ENCODE assay signal across 8 mouse cellular contexts in the genomic region with DNA sequence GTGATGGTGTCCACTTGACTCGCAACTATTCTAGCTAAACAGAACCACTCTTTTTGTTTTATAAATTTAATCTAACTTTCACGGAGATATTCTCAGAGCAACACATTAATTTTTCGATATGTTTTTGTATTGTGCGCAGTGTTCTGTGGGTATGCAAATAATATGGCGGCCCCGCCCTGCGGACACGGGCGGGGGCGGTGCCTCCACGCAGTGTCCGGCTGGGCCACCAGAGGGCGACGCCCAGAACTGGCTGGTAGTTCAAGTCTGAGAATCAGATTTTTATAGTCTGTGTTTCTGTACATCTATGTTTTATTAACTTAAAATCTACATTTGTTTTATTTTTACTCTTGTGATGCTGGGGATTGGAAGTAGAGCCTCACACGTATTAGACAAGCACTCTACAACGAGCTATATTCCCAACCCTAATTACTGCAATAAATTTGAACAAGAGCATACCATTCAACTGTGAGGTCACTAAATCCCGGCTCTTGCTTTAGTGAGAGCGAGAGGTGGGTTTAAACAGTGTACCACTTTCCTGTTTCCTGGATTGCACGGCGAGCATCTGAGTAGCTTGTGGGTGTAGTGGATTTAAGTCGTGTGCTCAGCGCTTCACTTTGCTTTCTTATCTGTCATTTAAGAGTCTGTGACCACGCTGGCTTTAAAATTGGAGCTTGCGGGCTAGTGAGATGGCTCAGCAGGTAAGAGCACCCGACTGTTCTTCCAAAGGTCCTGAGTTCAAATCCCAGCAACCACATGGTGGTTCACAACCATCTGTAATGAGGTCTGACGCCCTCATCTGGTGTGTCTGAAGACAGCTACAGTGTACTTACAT. TPM values are rescaled to one million over a fixed set of nuclear protein-coding genes. Genes with fewer than 3 reads are reported as not detected.
A peak's percentile ranks its signal among the peaks of the same experiment; 100 is the strongest.
DNase-seq lines count a peak whose midpoint lies in the region; ATAC-seq and TF ChIP-seq lines count a peak whose summit lies in the region.

No protein-coding gene starts in this region.

- WGBS in forebrain, embryonic 12.5 days = 21% methylated on average over 26 of the region's 26 CpGs
- 11% methylated on average over 26 of the region's 26 CpGs for WGBS in heart, postnatal 0 days
- WGBS in liver, embryonic 15.5 days (ENCODE audit: insufficient replicate concordance) = 10% methylated on average over 26 of the region's 26 CpGs
- 20% methylated on average over 26 of the region's 26 CpGs for WGBS in neural tube, embryonic 11.5 days
- WGBS in stomach, embryonic 16.5 days = 16% methylated on average over 26 of the region's 26 CpGs

- dilution Hi-C loops in CH12.LX (cut with MboI; ENCODE audit: extremely low pct_ligation_motif_present, extremely low pct_unique_long_range_greater_than_20kb, low sequenced_read_pairs) = no loop called here

- peak; percentile 84 for DNase-seq in CH12.LX (ENCODE audit: extremely low read depth)
- DNase-seq in c-Kit-positive CD71-negative TER-119-negative erythroid progenitor cells, embryonic 14.5 days (ENCODE audit: low read depth) = peak; percentile 82
- DNase-seq in heart, postnatal 0 days (ENCODE audit: low spot score) = peak; percentile 89
- peak; percentile 94 to 97 for DNase-seq in kidney, postnatal 36 days
- peak; percentile 93 for DNase-seq in neural tube, embryonic 11.5 days (ENCODE audit: low spot score)

- H3K9ac ChIP-seq in CH12.LX (ENCODE audit: insufficient read depth, low read depth) = no peak overlapping the region; the same call in 1 of the 2 replicates
- no peak overlapping the region for H3K9ac ChIP-seq in forebrain, embryonic 12.5 days
- peak overlapping the region; percentile 57 for H3K9ac ChIP-seq in heart, postnatal 0 days (replicated peaks; ENCODE audit: low read depth, low read length)
- H3K9ac ChIP-seq in liver, embryonic 15.5 days = peak overlapping the region; percentile 33
- 0 out of 2 replicates have a peak overlapping the region, but pooled peaks have one; percentile 40 for H3K9ac ChIP-seq in neural tube, embryonic 11.5 days (ENCODE audit: low read length)
- no peak overlapping the region for H3K9ac ChIP-seq in stomach, embryonic 16.5 days (ENCODE audit: low read length)

- peaks cover 13 to 41% of the 10 kb centered on the region in 2 experiments for H3K4me1 ChIP-seq in CH12.LX (ENCODE audit: control insufficient read depth in 1 of 2, insufficient read depth in 2 of 2)
- peaks cover 31% of the 10 kb centered on the region for H3K4me1 ChIP-seq in forebrain, embryonic 12.5 days
- peaks cover 14% of the 10 kb centered on the region for H3K4me1 ChIP-seq in heart, postnatal 0 days (ENCODE audit: control insufficient read depth, insufficient read depth)
- peaks cover 89% of the 10 kb centered on the region for H3K4me1 ChIP-seq in liver, embryonic 15.5 days (replicated peaks)
- H3K4me1 ChIP-seq in neural tube, embryonic 11.5 days (ENCODE audit: control insufficient read depth, insufficient read depth, low read length) = peaks cover 14% of the 10 kb centered on the region
- H3K4me1 ChIP-seq in stomach, embryonic 16.5 days (ENCODE audit: control insufficient read depth, insufficient read depth, low read length) = peaks cover 19% of the 10 kb centered on the region

- TF ChIP-seq EP300 in CH12.LX (IDR thresholded peaks at IDR 0.05; ENCODE audit: low read length) = no peak
- TF ChIP-seq EP300 in heart, postnatal 0 days (IDR thresholded peaks at IDR 0.05; ENCODE audit: low read depth) = peak; percentile 66

- peak overlapping the region; percentile 81 for H3K4me2 ChIP-seq in CH12.LX (ENCODE audit: insufficient read depth, low read depth, poor library complexity, severe bottlenecking)
- H3K4me2 ChIP-seq in forebrain, embryonic 12.5 days = peak overlapping the region; percentile 38
- no peak overlapping the region; the same call in 1 of the 2 replicates for H3K4me2 ChIP-seq in heart, postnatal 0 days (ENCODE audit: low read depth, low read length)
- H3K4me2 ChIP-seq in liver, embryonic 15.5 days = peak overlapping the region; percentile 63
- peak overlapping the region; percentile 15; the same call in 1 of the 2 replicates for H3K4me2 ChIP-seq in neural tube, embryonic 11.5 days (ENCODE audit: low read depth)
- peak overlapping the region; percentile 38 for H3K4me2 ChIP-seq in stomach, embryonic 16.5 days (ENCODE audit: low read depth, low read length)

- no peaks in the 10 kb centered on the region for H3K79me2 ChIP-seq in CH12.LX (replicated peaks; ENCODE audit: control insufficient read depth, extremely low read depth, insufficient read depth, poor library complexity, severe bottlenecking)

- peak in 1 of 2 experiments; percentile 85; a peak in 2 of 4 replicates for TF ChIP-seq CTCF in CH12.LX (conservative IDR thresholded peaks at IDR 0.05 in 1 of 2, IDR thresholded peaks at IDR 0.05 in 1 of 2; ENCODE audit: low read depth in 2 of 2, low read length in 2 of 2)
- peak; percentile 70 for TF ChIP-seq CTCF in heart, postnatal 0 days (IDR thresholded peaks at IDR 0.05; ENCODE audit: low read depth)

- no peak overlapping the region for H3K4me3 ChIP-seq in CH12.LX (replicated peaks in 1 of 3; ENCODE audit: low read depth in 2 of 3, low read length in 2 of 3, poor library complexity in 1 of 3)
- peak overlapping the region; percentile 17; the same call in 1 of the 2 replicates for H3K4me3 ChIP-seq in forebrain, embryonic 12.5 days (replicated peaks)
- no peak overlapping the region for H3K4me3 ChIP-seq in heart, postnatal 0 days (ENCODE audit: low read depth, low read length)
- no peak overlapping the region; the same call in 1 of the 2 replicates for H3K4me3 ChIP-seq in liver, embryonic 15.5 days (replicated peaks)
- no peak overlapping the region for H3K4me3 ChIP-seq in neural tube, embryonic 11.5 days (ENCODE audit: low read depth, low read length)
- peak overlapping the region; percentile 19 for H3K4me3 ChIP-seq in stomach, embryonic 16.5 days (replicated peaks; ENCODE audit: low read length)

- in situ Hi-C loops in CH12.LX (cut with MboI; ENCODE audit: low pct_ligation_motif_present, low pct_unique_long_range_greater_than_20kb, low sequenced_read_pairs) = no loop called here

- H3K27ac ChIP-seq in CH12.LX (ENCODE audit: insufficient read depth, low read depth) = no peak overlapping the region
- peak overlapping the region; percentile 91 for H3K27ac ChIP-seq in forebrain, embryonic 12.5 days
- peak overlapping the region; percentile 97 for H3K27ac ChIP-seq in heart, postnatal 0 days (ENCODE audit: low read depth)
- H3K27ac ChIP-seq in liver, embryonic 15.5 days (replicated peaks) = peak overlapping the region; percentile 93
- no peak overlapping the region; the same call in 1 of the 2 replicates for H3K27ac ChIP-seq in neural tube, embryonic 11.5 days (ENCODE audit: low read depth, low read length)
- peak overlapping the region; percentile 95 for H3K27ac ChIP-seq in stomach, embryonic 16.5 days (ENCODE audit: low read length)

- H3K27me3 ChIP-seq in CH12.LX (replicated peaks) = peaks cover 2% of the 10 kb centered on the region
- H3K27me3 ChIP-seq in forebrain, embryonic 12.5 days = no peaks in the 10 kb centered on the region
- no peaks in the 10 kb centered on the region for H3K27me3 ChIP-seq in heart, postnatal 0 days (ENCODE audit: control insufficient read depth, insufficient read depth, low read length)
- H3K27me3 ChIP-seq in liver, embryonic 15.5 days = no peaks in the 10 kb centered on the region
- H3K27me3 ChIP-seq in neural tube, embryonic 11.5 days (ENCODE audit: control insufficient read depth, insufficient read depth, low read length) = no peaks in the 10 kb centered on the region
- H3K27me3 ChIP-seq in stomach, embryonic 16.5 days (ENCODE audit: control insufficient read depth, insufficient read depth, low read length) = no peaks in the 10 kb centered on the region

- no peaks in the 10 kb centered on the region for H3K36me3 ChIP-seq in CH12.LX (replicated peaks in 1 of 2; ENCODE audit: control insufficient read depth in 1 of 2, insufficient read depth in 1 of 2, low read length in 1 of 2)
- no peaks in the 10 kb centered on the region for H3K36me3 ChIP-seq in forebrain, embryonic 12.5 days (replicated peaks)
- H3K36me3 ChIP-seq in heart, postnatal 0 days (replicated peaks; ENCODE audit: control insufficient read depth, insufficient read depth, low read length) = no peaks in the 10 kb centered on the region
- H3K36me3 ChIP-seq in liver, embryonic 15.5 days (replicated peaks) = no peaks in the 10 kb centered on the region
- no peaks in the 10 kb centered on the region for H3K36me3 ChIP-seq in neural tube, embryonic 11.5 days (ENCODE audit: control insufficient read depth, insufficient read depth, low read length)
- H3K36me3 ChIP-seq in stomach, embryonic 16.5 days (ENCODE audit: control insufficient read depth, insufficient read depth, low read length) = no peaks in the 10 kb centered on the region

- no peaks in the 10 kb centered on the region for H3K9me3 ChIP-seq in CH12.LX (replicated peaks; ENCODE audit: low read length)
- H3K9me3 ChIP-seq in forebrain, embryonic 12.5 days = no peaks in the 10 kb centered on the region
- no peaks in the 10 kb centered on the region for H3K9me3 ChIP-seq in heart, postnatal 0 days (replicated peaks; ENCODE audit: control insufficient read depth, low read length)
- H3K9me3 ChIP-seq in liver, embryonic 15.5 days (replicated peaks) = no peaks in the 10 kb centered on the region
- H3K9me3 ChIP-seq in neural tube, embryonic 11.5 days (ENCODE audit: control insufficient read depth, low read length) = no peaks in the 10 kb centered on the region
- H3K9me3 ChIP-seq in stomach, embryonic 16.5 days (replicated peaks; ENCODE audit: control insufficient read depth, low read length) = no peaks in the 10 kb centered on the region

- no peak for TF ChIP-seq POLR2A in CH12.LX (IDR thresholded peaks at IDR 0.05; ENCODE audit: low read depth, low read length)

- TF ChIP-seq RAD21 in CH12.LX (IDR thresholded peaks at IDR 0.05; ENCODE audit: low read depth, low read length) = peak; percentile 30

- ATAC-seq in forebrain, embryonic 12.5 days (ENCODE audit: low FRiP score) = peak; percentile 71
- peak; percentile 80 for ATAC-seq in heart, postnatal 0 days (ENCODE audit: insufficient read depth, low read depth)
- ATAC-seq in liver, embryonic 15.5 days (ENCODE audit: insufficient read depth) = peak; percentile 64
- peak; percentile 56; the same call in 1 of the 2 replicates for ATAC-seq in neural tube, embryonic 11.5 days (ENCODE audit: insufficient read depth, low FRiP score, low TSS enrichment)
- peak; percentile 87 for ATAC-seq in stomach, embryonic 16.5 days (ENCODE audit: insufficient read depth, low FRiP score)

RNA-seq across cellular contexts. Expression of gene Parp16, which starts 1.8 kb away (rescaled TPM):
- 1.3 and 1.7 TPM in 2 replicates for total RNA-seq in CH12.LX (2012; rRNA removed)
- 0.44 and 0.46 TPM in 2 replicates for total RNA-seq in CH12.LX (2014; rRNA removed)
- polyA plus RNA-seq in CH12.LX (2012; ENCODE audit: insufficient read length, low read depth) = 0.81 and 0.94 TPM in 2 replicates
- polyA plus RNA-seq in forebrain, embryonic 12.5 days (2016; fragmentation: Nextera tagmentation; extraction: Ambion mirVana) = 5.7 and 5.9 TPM in 2 replicates
- 1.8 and 7.7 TPM in 2 replicates for total RNA-seq in heart, postnatal 0 days (2014; rRNA removed; ENCODE audit: low replicate concordance)
- polyA plus RNA-seq in heart, postnatal 0 days (2015; fragmentation: Nextera tagmentation; extraction: Ambion mirVana) = 5.7 and 5.8 TPM in 2 replicates
- 9.5 and 10.2 TPM in 2 replicates for polyA plus RNA-seq in liver, embryonic 15.5 days (2015; fragmentation: Nextera tagmentation; extraction: Ambion mirVana)
- 4.9 and 6.1 TPM in 2 replicates for polyA plus RNA-seq in neural tube, embryonic 11.5 days (2014; fragmentation: Nextera tagmentation; extraction: Ambion mirVana)
- polyA plus RNA-seq in stomach, embryonic 16.5 days (2015; fragmentation: Nextera tagmentation; extraction: Ambion mirVana) = 7.5 and 7.6 TPM in 2 replicates

RNA-seq across cellular contexts. Expression of gene Igdcc3, which starts 56.0 kb away (rescaled TPM):
- total RNA-seq in CH12.LX (2012; rRNA removed) (0.21 TPM in 1 of 2 replicates, not detected in the other), CH12.LX (2014; rRNA removed) (not detected in 2 replicates)
- 0.20 and 0.26 TPM in 2 replicates for polyA plus RNA-seq in CH12.LX (2012; ENCODE audit: insufficient read length, low read depth)
- polyA plus RNA-seq in forebrain, embryonic 12.5 days (2016; fragmentation: Nextera tagmentation; extraction: Ambion mirVana) = 40.0 and 40.8 TPM in 2 replicates
- total RNA-seq in heart, postnatal 0 days (2014; rRNA removed; ENCODE audit: low replicate concordance) = not detected in 2 replicates
- polyA plus RNA-seq in heart, postnatal 0 days (2015; fragmentation: Nextera tagmentation; extraction: Ambion mirVana) = 0.11 and 0.15 TPM in 2 replicates
- 0.07 and 0.08 TPM in 2 replicates for polyA plus RNA-seq in liver, embryonic 15.5 days (2015; fragmentation: Nextera tagmentation; extraction: Ambion mirVana)
- 60.7 and 71.9 TPM in 2 replicates for polyA plus RNA-seq in neural tube, embryonic 11.5 days (2014; fragmentation: Nextera tagmentation; extraction: Ambion mirVana)
- polyA plus RNA-seq in stomach, embryonic 16.5 days (2015; fragmentation: Nextera tagmentation; extraction: Ambion mirVana) = 0.44 and 0.55 TPM in 2 replicates

Comparison
In these comparisons a context has a peak if more than half of its experiments do, and no peak if none do; other contexts are left out.
1. H3K27ac ChIP-seq: peak in forebrain, embryonic 12.5 days (single experiment), heart, postnatal 0 days (single experiment), liver, embryonic 15.5 days (single experiment) and stomach, embryonic 16.5 days (single experiment); none in CH12.LX (single experiment) and neural tube, embryonic 11.5 days (single experiment).
2. H3K4me3 ChIP-seq: peak in forebrain, embryonic 12.5 days (single experiment) and stomach, embryonic 16.5 days (single experiment); none in CH12.LX (0 of 3), heart, postnatal 0 days (single experiment), liver, embryonic 15.5 days (single experiment) and neural tube, embryonic 11.5 days (single experiment).
3. H3K9ac ChIP-seq: peak in heart, postnatal 0 days (single experiment), liver, embryonic 15.5 days (single experiment) and neural tube, embryonic 11.5 days (single experiment); none in CH12.LX (single experiment), forebrain, embryonic 12.5 days (single experiment) and stomach, embryonic 16.5 days (single experiment).
4. RNA of gene Igdcc3, which starts 56.0 kb away (polyA plus RNA-seq): 60.7 to 71.9 TPM in neural tube, embryonic 11.5 days and 40.0 to 40.8 TPM in forebrain, embryonic 12.5 days; 0.44 to 0.55 TPM in stomach, embryonic 16.5 days, 0.20 to 0.26 TPM in CH12.LX, 0.11 to 0.15 TPM in heart, postnatal 0 days and 0.07 to 0.08 TPM in liver, embryonic 15.5 days; every median in the first group is over 10 times any median in the second.
5. Peak in every context shown above with its lines, with median percentiles within 50 percentile points of each other: DNase-seq and ATAC-seq.